Mouse (Mus musculus) layer of hippocampus, adult 11-12 months (tissue): ENCODE measurements around the gene Tfeb.

Source experiments
- DNase-seq: peaks from one replicate; pipeline ENCODE4 v3.0.0; 2022; ENCODE audit warnings: low spot score

Gene Tfeb

DNA sequence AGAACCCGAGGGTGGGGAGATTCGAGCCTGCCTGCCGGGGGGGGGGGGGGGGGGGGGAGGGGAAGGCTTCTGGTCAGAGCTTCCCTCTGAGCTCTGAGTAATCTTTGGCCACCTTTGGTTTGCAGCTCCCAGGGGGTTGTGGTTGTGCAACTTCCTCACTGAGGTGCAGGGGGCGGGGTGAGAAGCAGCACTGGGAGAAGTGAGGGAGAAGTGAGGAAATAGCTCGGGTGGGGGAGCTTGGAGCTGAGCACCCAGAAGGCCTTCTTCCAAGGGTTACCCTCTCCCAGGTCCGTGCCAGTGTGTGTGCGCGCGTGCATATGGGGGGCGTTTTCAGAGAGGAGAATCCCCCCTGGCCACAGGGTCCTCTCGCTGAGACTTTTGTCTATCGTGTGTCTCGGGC is 17.4 kb downstream of the Tfeb start:
- DNase-seq: peak; percentile 56

DNA sequence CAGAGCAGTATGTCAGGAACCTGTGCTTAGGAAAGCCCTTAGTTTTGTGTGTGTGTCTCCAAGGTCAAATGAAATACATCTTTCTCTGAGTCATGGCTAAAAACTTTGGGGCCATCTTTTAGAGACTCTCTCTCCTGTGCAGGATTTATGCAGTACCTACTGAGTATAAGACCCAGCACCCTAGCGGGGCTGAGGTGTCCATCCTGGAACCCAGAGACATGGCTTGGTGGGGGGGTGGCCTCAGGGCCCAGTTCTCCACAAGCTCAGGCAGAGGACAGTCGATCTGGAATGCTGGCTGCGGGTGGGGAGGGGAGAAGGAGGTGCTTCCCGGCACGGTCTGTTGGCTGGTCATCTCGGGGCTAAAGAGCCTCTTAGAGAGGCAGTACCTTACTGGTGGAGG is 19.5 kb downstream of the Tfeb start:
- no peak for DNase-seq

DNA sequence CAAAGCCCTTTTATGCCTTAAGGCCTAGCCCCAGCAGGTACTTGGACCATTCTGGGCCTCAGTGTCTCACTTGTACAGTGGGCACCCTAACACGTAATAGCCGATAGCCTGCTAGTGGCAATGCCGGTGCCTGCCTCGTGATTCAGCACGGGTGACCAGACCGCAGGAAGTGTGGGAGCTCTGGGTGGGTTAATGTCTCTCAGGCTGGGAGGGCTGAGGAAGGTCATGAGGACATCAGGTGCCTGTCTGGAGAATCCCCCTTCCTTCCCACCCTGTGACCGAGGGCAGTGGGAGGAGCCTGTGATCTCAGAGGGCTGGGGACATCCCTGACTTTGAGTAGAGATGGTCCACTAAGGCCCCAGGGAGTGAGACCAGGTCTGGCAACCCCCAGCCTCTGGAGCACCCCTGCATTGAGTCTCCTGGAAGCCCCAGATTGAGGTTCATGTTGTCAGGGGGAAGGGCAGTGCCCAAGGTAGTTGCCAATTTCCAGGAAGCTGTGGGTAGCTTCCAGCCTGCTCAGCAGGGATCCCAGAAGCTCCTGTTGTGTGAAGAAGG is 20.3 kb downstream of the Tfeb start:
- DNase-seq: peak; percentile 49

DNA sequence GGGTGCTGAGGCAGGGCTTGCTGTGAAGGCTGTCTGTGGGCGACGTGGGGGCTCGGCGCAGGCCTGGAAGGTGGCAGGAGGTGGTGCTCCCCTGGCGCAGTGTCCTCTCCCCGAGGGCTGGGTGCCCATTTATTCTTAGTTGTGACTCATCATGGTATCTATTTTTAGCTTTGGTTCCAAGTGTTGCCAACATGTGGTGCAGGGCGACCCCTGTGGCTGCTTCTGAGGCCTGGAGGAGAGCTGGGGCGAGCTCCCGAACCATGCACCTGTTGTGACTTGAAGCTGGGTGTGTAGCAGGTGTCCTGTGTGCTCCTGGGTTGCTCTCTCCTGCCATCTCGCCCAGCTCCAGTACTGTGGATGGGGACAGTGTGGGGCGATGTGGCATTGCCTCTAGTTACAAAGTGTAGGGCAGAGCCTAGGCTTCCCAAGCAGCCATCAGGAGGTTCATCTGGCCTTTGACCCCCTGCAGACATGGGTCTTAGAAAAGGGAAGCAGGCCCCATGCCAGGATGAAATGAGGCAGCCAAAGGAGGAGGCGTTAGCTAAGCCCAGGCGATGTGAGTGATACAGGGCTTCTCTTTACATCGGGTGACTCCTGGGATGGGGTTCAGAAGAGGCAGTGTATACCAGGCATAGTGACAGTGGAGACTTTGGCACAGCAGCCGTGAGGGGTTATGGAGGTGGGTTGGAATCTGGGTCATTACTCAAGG is 23.0 kb downstream of the Tfeb start:
- DNase-seq: peak; percentile 66

DNA sequence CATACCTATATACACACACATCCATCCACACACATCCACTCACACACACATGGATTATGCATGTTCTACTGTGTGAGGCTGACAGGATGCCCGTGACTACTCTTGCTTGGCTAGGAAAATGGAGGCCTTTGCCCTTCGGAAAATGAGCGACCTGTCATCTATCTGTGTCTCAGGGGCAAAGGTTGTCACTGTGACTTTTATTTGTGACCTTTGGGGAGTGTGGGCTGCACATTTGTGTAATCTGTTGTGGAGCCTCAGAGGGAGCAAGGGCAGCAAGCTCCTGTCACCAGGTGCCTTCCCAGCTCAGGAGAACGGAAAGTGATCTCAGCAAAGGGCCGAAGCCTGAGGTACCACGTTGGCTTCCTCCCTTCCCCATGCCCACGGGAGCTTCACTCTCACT is 25.2 kb downstream of the Tfeb start:
- no peak for DNase-seq

DNA sequence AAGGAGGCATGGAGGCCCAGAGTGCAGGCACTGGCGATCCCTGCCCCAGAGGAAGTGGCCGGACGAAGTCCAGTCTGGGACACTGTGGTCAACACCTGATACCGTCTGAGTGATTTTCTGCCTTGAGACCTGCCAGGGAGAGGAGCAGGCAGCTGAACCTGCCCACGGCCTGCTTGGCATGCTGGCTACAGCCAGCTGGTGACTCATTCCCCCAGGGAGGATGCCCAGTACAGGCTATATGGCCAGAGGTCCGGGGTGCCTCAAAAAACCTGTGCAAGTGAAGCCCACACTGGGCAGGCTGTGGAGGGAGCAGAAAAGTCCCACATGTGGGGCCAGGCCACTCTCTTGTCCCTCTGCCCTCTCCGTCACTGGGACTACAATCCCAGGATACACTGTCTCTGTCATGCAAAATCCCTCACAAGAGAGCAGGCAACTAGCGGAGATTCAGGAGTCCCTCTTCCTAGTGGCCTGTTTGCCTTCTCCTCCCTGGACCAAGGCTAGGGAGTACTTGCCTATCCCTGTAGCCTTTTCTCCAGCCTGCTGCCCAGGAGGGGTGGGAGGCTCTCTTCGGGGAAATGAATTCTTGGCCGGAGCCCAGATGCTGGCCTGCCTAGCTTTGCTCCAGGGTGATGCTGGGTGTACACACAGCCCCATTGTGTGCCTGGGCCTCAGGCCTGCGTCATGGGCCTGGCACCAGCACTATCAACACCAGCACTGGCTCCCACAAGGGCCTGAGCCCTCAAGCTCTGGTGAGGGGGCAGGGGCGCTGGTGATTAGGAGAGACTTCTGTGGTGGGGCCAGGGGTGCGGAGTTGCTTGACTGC is 25.9 kb downstream of the Tfeb start:
- peak; percentile 91 for DNase-seq

DNA sequence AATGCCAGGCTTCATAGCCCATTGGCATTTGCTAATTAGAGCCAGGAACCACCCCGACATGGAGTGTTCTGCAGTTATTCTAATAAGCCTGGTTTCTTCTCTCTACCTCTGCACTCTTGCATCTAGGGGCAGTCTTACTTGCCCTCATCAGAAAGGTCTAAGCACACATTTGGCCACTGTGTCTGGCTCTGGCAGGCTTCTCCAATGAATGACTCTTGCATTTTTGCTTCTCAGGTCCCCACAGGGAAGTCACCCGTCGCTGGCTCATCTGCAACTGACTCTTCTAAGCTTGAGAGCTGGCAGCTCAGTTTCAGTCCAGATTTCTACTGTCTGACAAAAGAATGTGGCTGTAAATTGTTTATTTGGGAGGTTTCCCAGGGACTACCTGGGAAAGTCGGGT is 29.2 kb downstream of the Tfeb start:
- no peak for DNase-seq

DNA sequence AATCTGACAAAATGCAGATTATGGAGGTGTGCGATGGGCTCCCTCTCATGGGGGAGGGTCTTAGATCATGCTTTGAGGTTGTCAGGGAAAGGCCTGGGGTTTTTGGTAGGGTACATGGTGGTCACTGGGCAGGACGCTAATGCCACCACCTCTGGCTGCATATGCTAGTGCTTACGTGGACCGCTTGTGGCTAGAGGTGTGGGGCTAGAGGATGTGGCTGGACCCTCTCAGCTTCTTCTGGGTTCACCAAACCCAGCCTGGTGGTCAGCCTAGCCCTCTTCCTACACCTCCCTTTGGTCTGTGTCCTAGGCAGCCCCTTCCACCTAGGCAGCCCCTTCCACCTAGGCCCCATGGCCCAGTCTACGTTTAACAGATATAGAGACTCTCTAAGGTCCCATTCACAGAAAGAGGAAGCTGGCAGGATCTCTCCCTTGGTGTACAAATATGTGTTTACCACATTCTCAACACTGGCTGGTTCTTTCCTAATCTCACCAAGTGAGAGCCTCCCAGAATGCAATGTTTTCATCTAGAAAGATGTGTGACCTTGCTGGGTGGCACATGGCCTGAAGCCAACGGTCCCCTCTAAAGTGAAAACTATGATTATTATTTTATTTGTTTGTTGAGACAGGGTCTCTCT is 29.7 kb downstream of the Tfeb start:
- no peak for DNase-seq

DNA sequence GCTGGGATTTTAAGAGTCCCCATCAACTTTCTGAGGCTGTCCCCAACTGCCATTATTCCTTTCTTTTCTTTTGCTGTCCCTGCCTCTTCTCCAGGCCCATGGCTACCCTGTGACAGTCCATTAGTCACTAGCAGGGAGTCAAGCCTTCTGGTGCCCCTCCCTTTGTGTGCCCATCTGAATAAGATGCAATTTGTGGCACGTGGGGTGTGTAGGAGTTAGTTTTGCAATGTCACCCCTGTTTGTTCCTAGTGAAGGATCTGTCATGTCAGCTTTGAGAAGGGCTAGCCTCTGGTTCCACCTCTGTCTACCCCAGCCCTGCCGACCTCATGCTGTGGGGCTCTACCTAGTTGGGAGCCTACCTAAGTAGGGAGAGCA is 30.2 kb downstream of the Tfeb start:
- DNase-seq: no peak

DNA sequence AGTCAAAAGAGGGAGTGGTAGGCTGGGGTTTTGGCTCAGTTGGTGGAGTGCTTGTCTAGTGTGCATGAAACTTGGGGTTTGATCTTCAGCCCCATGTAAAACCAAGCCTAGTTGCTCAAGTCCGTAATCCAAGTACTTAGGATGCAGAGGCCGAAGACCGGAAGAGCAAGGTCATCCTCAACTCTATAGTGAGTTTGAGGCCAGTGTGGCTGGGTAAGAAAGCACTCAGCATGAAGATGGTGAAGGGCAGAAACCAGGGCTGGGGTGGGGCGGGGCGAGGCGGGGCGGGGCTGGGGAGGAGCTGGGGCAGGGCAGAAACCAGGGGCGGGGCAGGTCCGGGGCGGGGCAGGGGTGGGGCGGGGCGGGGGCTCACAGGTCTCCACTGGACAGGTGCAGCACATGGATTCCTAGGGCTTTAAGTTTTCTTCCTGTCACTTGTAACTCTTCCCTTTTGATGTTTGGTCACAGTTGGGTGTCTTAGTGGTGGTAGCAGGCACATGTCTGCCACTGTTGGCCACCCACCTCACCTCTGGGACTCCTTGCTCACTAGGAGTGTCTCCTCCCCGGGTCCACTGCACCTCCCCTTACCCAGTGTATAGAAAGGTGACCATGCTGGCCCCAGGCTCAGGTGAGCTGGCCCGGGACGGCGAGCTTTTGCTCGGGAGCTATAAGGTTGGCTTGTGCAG is 30.8 kb downstream of the Tfeb start:
- DNase-seq: no peak

DNA sequence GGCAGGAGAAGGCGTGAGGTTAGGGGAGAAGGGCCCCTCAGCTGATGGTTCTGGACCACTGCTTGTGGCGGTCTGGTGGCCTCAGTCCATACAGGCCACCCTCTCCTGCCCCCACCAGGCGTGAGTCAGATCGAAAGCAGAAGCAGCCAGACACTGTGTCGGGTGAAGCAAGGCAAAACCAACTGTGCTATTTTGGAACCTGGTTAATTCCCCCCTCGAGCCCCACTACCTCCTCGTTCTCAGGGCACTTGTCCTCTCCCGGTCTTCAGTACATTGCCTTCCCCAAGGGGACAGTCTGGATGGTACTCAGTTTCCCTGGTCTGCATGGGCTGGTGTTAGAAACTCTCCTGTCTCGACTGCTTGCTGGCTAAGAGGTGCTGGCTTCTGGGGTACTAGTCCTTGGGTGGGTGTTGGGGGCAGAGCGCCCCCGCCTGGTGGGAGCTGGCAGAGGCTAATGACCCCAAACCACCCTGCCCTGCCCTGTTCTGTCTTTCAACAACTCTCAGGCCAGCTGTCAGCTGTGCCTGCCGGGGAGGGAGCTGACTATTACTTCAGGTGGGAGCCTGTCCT is 32.0 kb downstream of the Tfeb start:
- DNase-seq: peak; percentile 72

DNA sequence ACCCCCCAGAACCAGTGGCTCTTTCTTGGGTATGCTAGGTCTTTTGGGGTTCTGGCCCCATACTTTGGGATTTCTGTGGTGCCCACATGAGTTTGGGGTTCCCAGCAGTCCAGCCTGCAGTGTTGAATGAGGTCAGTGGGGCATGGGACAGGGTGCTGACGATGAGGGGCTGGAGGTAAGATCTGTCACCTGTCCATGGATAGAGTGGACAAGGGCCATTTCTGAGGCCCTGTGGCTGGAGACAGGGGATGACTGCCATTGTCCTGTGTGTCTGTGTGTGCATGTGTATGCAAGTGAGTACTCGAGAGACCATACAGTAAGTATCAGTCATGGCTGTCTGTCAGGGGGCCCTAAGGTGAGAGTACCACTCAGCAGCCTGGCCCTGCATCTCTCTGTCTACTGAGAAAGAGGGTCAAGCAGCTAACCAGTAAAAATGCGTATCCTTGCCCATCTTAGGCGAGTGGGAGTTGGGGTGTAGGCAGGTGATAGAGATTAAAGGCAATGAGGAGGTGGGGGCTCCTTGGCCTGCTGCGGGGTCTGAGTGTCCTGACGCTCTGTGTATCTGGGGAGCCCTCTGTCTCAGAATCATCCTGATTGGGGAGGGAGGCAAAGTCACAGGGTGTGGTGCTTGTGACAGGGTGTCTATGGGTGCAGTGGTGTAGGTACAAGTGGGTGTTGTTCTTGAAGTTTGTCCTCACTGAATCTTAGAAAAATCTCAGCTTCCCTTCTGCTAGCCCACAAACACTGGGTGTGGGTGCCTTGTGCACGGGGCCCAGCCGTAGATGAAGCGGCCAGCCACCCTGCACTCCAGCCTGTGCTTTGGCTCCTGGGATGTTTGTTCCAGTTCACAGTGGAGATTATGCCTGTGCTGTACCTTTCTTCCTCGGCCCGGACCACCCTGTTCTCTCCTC is 32.8 kb downstream of the Tfeb start:
- DNase-seq: no peak

DNA sequence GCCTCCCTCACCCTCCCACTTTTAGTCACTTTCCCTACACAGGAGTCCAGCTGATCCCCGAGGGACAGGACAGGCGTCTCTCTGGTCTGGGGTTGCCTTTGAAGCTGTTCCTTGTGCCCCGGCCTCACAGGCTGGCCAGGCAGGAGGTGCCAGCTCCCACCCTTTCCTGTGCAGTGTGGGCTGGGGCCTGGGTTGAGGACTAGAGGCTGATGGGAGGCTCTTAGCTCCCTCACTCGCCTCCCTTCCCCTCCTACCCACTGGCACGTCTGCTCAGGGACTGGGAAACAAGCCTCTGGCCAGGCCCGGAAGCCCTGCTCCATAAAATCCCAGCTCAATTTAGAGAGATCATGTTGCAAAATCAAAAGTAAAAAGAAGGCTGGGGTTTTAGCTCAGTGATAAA is 36.8 kb downstream of the Tfeb start:
- no peak for DNase-seq

DNA sequence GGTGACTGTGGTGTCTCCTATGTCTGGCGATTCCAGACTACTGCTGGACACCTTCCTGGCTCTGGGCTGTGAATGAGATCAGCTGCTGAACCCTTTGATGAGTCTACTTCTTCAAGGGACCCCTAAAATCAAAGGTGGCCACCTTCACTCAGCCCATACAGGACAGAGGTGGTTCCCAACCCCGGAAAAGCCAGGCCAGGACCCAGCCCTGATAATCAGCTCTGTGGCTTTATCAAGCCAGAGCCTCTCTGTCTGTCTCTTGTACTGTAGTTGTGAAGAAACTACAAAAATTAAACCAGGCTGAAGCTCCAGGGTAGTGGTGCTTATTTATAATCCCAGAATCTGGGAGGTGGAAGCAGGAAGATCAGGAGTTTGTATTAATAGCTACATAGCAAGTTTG is 40.3 kb downstream of the Tfeb start:
- DNase-seq: no peak

DNA sequence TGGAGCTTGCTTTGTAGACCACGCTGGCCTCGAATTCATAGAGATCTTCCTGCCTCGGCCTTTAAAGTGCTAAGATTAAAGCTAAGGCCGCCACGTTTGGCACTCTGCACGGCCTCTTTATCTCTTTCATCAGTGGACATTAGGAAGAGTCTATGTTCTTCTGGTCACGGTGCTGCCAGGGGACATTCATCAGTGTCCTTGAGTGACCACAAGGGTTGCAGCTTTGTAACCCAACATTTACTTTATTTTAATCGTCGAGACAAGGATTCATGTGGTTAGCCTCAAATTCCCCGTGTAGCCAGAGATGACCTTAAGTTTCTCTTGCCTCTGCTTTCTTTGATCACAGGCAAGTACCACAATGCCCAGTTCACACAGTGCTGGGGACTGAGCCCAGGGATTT is 43.6 kb downstream of the Tfeb start:
- DNase-seq: no peak

DNA sequence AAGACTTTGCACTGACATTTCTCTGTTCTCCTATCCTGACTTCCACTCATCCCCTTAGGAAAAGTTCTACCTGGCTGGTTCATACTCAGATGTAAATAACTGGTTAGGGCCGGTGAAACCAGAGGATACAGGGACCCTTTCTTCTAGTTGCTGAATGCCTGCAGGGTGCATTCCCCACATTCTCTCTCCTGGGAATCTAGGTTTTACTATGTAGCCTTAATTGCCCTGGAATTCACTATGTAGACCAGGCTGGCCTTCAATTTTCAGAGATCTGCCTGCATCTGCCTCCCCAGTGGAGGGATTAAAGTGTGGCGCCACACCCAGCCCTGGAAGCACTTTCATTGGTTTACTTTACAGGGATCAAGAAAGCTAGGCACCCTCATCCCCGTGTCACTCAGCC is 45.7 kb downstream of the Tfeb start:
- DNase-seq: no peak

DNA sequence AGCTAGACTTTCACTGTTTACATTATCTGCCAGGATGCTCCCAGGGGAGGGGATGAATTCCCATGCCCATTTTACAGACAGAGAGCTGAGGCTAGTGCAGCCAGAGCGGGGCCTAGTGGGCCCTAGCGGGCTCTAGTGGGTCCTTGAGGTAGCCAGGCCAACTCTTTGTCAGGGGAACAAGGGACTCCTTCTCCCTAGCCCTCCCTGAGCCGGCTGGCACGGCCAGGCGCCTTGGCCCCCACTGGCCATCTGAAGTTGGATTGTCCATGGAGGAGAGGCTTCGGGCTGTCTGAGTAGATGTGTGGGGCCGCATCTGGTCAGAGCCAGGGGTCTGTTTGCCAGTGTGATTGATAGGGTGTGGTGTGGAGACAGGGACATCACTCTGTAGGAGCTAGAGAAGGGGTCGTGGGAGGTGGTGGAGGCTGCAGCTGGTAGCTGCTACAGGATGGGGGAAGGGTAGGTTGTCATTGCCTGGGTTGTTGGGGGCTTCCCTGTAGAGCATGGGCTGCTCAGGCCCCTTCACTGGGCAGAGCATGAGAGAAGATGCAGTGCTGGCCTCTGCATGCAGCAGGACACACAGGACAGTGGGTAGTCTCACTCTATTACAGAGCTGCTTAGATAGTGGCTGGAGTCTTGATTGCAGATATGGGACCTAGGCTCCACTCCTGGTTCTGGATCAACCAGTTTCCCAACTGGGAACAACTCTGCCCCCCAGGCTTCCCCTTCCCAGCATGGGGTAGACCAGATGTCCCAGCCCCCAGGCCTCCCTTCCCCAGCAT is 46.8 kb downstream of the Tfeb start:
- no peak for DNase-seq

DNA sequence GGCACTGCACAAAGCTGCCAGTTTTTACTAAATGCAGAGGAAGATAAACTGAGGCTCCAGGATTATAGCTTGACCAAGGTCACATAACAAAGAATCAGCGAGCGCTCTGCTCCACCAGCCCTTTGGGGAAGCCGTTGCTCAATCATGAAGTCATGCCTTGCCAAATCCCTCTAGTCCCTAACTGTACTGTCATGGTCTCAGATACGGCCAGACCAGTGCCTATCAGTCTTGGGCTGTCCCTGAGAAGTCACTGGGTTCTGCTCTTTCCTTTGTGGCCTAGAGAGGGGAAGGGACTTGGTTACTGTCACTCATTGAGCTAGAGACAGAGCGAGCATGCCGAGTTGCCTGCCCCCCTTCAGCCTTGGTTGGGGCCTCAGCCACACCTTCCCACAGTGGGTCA is 47.6 kb downstream of the Tfeb start:
- DNase-seq: no peak

DNA sequence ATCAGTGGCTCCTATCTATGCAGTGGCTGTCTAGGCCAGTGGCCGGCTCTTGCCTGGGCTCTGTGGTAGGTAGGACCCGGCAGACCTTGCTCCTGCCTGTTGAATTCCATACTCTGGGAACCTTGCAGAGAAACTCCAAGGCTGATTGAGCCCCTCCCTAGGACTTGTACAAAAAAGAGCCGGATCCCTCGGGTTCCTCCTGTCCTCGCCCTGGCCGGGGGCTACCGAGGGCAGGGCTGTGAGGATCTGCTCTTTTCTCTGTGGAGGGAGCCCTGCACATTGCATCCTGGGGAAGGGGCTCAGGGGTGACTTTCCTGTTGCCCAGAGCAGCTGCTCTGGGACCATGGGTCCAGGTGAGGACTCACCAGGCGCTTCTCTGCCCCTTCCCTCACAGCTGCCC is 50.8 kb downstream of the Tfeb start:
- no peak for DNase-seq

DNA sequence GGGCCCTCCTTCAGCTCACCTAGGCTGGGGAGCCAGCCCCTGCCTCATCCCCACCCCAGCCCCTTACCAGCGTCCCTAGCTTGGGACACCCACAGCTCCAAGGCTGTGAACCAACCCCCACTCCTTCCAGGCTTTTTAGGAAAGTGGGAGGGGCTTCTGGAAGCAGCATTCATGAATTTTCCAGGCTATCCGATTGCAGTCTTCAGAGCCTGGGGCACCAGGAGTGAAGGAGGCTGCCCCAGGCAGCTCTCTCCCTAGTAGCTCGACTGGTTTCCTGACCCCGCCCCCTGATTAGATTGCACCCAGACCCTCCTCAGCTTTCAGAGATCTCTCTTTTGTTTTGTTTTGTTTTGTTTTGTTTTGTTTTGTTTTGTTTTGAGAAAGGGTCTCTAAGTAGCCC is 51.5 kb downstream of the Tfeb start:
- no peak for DNase-seq
